Mouse (Mus musculus): ENCODE results near the gene Gm10974. TPM values are rescaled to one million over a fixed set of nuclear protein-coding genes. Genes with fewer than 3 reads are reported as not detected.

Gm10974 gene
- polyA plus RNA-seq, 1 experiment from 2014 or later, result not detected

- H3K4me2 ChIP-seq (replicated peaks; ENCODE audit: low read depth), result peak within 1 kb of the TSS; percentile 95
- H3K36me3 ChIP-seq (ENCODE audit: control insufficient read depth, insufficient read depth), result no peaks in the 10 kb centered on the region
- H3K4me3 ChIP-seq (ENCODE audit: low read depth, low read length), result peak within 1 kb of the TSS; percentile 67
Observed at GRCm38 (mm10) chr7:66387813-66388521, 22.3 kb downstream of the Gm10974 start, which contains the start of gene Lrrk1. Lrrk1 (minus strand) TSS chr7:66388350.

GRCm38 (mm10) chr7:66388621-66389532 lies 23.2 kb downstream of the Gm10974 start:
- Histone ChIP-seq H3K9me3 (ENCODE audit: control insufficient read depth) (no peaks in the 10 kb centered on the region), H3K4me1 (replicated peaks; ENCODE audit: control insufficient read depth, insufficient read depth, low read length) (peaks cover under 1% of the 10 kb centered on the region; the same call in 1 of the 2 replicates), H3K4me3 (ENCODE audit: low read depth, low read length) (peak overlapping the region; percentile 67), H3K27ac (ENCODE audit: low read depth, low read length) (peak overlapping the region; percentile 82), H3K9ac (ENCODE audit: low read depth, low read length) (peak overlapping the region; percentile 90), H3K4me2 (replicated peaks; ENCODE audit: low read depth) (peak overlapping the region; percentile 95), H3K27me3 (replicated peaks; ENCODE audit: control insufficient read depth, insufficient read depth, low read length) (no peaks in the 10 kb centered on the region), H3K36me3 (ENCODE audit: control insufficient read depth, insufficient read depth) (no peaks in the 10 kb centered on the region)
- 8% methylated on average over 28 of the region's 28 CpGs for WGBS
- peak; percentile 98 for TF ChIP-seq CTCF (IDR thresholded peaks at IDR 0.05; ENCODE audit: low read depth)
- peak; percentile 63 for ATAC-seq

More at GRCm38 (mm10) chr7:66387813-66388521, 22.3 kb downstream of the Gm10974 start, which contains the start of gene Lrrk1:
- ATAC-seq, result peak; percentile 79
- peak within 1 kb of the TSS; percentile 90 for H3K9ac ChIP-seq (ENCODE audit: low read depth, low read length)
- no peaks in the 10 kb centered on the region for H3K9me3 ChIP-seq (ENCODE audit: control insufficient read depth)
- WGBS, result 2% methylated on average over 69 of the region's 70 CpGs
- H3K27me3 ChIP-seq (replicated peaks; ENCODE audit: control insufficient read depth, insufficient read depth, low read length), result no peaks in the 10 kb centered on the region
- H3K27ac ChIP-seq (ENCODE audit: low read depth, low read length), result peak within 1 kb of the TSS; percentile 82
- H3K4me1 ChIP-seq (replicated peaks; ENCODE audit: control insufficient read depth, insufficient read depth, low read length), result peaks cover 3% of the 10 kb centered on the region; the same call in 1 of the 2 replicates
- peak; percentile 75 for TF ChIP-seq CTCF (IDR thresholded peaks at IDR 0.05; ENCODE audit: low read depth)

- Histone ChIP-seq H3K27me3 (replicated peaks; ENCODE audit: control insufficient read depth, insufficient read depth, low read length) (no peaks in the 10 kb centered on the region), H3K4me1 (replicated peaks; ENCODE audit: control insufficient read depth, insufficient read depth, low read length) (no peaks in the 10 kb centered on the region), H3K4me2 (replicated peaks; ENCODE audit: low read depth) (no peak overlapping the region), H3K4me3 (ENCODE audit: low read depth, low read length) (no peak overlapping the region), H3K27ac (ENCODE audit: low read depth, low read length) (no peak overlapping the region), H3K9me3 (ENCODE audit: control insufficient read depth) (no peaks in the 10 kb centered on the region), H3K36me3 (ENCODE audit: control insufficient read depth, insufficient read depth) (no peaks in the 10 kb centered on the region), H3K9ac (ENCODE audit: low read depth, low read length) (no peak overlapping the region)
- 73% methylated on average over 3 of the region's 3 CpGs for WGBS
- no peak for TF ChIP-seq CTCF (IDR thresholded peaks at IDR 0.05; ENCODE audit: low read depth)
- ATAC-seq, result no peak
Observed at GRCm38 (mm10) chr7:66397288-66397687, 31.6 kb downstream of the Gm10974 start.

- Histone ChIP-seq H3K9me3 (ENCODE audit: control insufficient read depth) (no peaks in the 10 kb centered on the region), H3K36me3 (ENCODE audit: control insufficient read depth, insufficient read depth) (no peaks in the 10 kb centered on the region), H3K4me3 (ENCODE audit: low read depth, low read length) (no peak overlapping the region), H3K27me3 (replicated peaks; ENCODE audit: control insufficient read depth, insufficient read depth, low read length) (no peaks in the 10 kb centered on the region), H3K9ac (ENCODE audit: low read depth, low read length) (no peak overlapping the region), H3K4me1 (replicated peaks; ENCODE audit: control insufficient read depth, insufficient read depth, low read length) (no peaks in the 10 kb centered on the region), H3K4me2 (replicated peaks; ENCODE audit: low read depth) (no peak overlapping the region), H3K27ac (ENCODE audit: low read depth, low read length) (no peak overlapping the region)
- 60% methylated on average over 8 of the region's 8 CpGs for WGBS
- no peak for ATAC-seq
- no peak for TF ChIP-seq CTCF (IDR thresholded peaks at IDR 0.05; ENCODE audit: low read depth)
Observed at GRCm38 (mm10) chr7:66401605-66402004, 35.9 kb downstream of the Gm10974 start.

DNA sequence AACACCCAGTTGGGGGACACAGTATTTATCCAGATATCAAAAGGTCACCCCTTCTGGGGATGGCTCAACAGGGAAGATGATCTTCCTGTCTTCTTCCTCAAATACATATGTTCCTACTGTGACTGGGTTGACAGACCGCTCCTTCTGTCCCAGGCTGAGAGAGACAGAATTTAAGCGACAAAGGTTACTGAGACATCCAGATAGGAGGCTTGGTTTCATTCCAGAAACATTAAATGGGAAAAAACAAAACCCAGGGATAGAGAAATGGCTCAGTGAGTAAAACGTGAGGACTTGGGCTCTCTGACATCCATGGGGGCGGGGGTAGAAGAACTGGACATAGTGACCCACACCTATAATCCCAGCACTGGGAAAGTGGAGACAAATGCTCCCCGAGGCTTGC lies 37.2 kb downstream of the Gm10974 start:
- H3K4me2 ChIP-seq (replicated peaks; ENCODE audit: low read depth), result no peak overlapping the region
- ATAC-seq, result no peak
- no peaks in the 10 kb centered on the region for H3K36me3 ChIP-seq (ENCODE audit: control insufficient read depth, insufficient read depth)
- H3K27me3 ChIP-seq (replicated peaks; ENCODE audit: control insufficient read depth, insufficient read depth, low read length), result no peaks in the 10 kb centered on the region
- no peak overlapping the region for H3K4me3 ChIP-seq (ENCODE audit: low read depth, low read length)
- H3K4me1 ChIP-seq (replicated peaks; ENCODE audit: control insufficient read depth, insufficient read depth, low read length), result no peaks in the 10 kb centered on the region
- H3K9ac ChIP-seq (ENCODE audit: low read depth, low read length), result no peak overlapping the region
- 88% methylated on average over 5 of the region's 5 CpGs for WGBS
- TF ChIP-seq CTCF (IDR thresholded peaks at IDR 0.05; ENCODE audit: low read depth), result no peak
- H3K27ac ChIP-seq (ENCODE audit: low read depth, low read length), result no peak overlapping the region
- no peaks in the 10 kb centered on the region for H3K9me3 ChIP-seq (ENCODE audit: control insufficient read depth)

GRCm38 (mm10) chr7:66404141-66404540 lies 38.4 kb downstream of the Gm10974 start:
- Histone ChIP-seq H3K4me3 (ENCODE audit: low read depth, low read length) (no peak overlapping the region), H3K9ac (ENCODE audit: low read depth, low read length) (no peak overlapping the region), H3K9me3 (ENCODE audit: control insufficient read depth) (no peaks in the 10 kb centered on the region), H3K27me3 (replicated peaks; ENCODE audit: control insufficient read depth, insufficient read depth, low read length) (no peaks in the 10 kb centered on the region), H3K4me2 (replicated peaks; ENCODE audit: low read depth) (no peak overlapping the region), H3K4me1 (replicated peaks; ENCODE audit: control insufficient read depth, insufficient read depth, low read length) (no peaks in the 10 kb centered on the region), H3K36me3 (ENCODE audit: control insufficient read depth, insufficient read depth) (no peaks in the 10 kb centered on the region), H3K27ac (ENCODE audit: low read depth, low read length) (no peak overlapping the region)
- no peak for TF ChIP-seq CTCF (IDR thresholded peaks at IDR 0.05; ENCODE audit: low read depth)
- 57% methylated on average over 10 of the region's 10 CpGs for WGBS
- ATAC-seq, result no peak

All from intestine, postnatal 0 days (tissue).